Mouse (Mus musculus): ENCODE measurements at regions not wholly inside any gene's neighbourhood (a gene's known extent, or its start where the extent isn't known, plus 50 kb on each side); places are given as distances from the start of the nearest gene placed in this dataset.

GRCm38 (mm10) chr1:64331566-64331965, 200.9 kb upstream of the Creb1 start:
- no peak for TF ChIP-seq ETS1 (IDR thresholded peaks at IDR 0.05; ENCODE audit: low read depth, low read length)
- no peak for TF ChIP-seq GABPA (IDR thresholded peaks at IDR 0.05; ENCODE audit: low read depth, low read length)
- no peak for TF ChIP-seq POLR2AphosphoS2 (IDR thresholded peaks at IDR 0.05; ENCODE audit: low read length)
- no peak overlapping the region for H3K9ac ChIP-seq (ENCODE audit: control insufficient read depth, low read depth, low read length, poor library complexity, severe bottlenecking)
- H3K79me2 ChIP-seq (ENCODE audit: control insufficient read depth, insufficient read depth, low read length, poor library complexity) = no peaks in the 10 kb centered on the region
- H3K9me3 ChIP-seq (replicated peaks; ENCODE audit: insufficient read depth, low read length) = no peaks in the 10 kb centered on the region
- H3K27ac ChIP-seq (ENCODE audit: control insufficient read depth, low read depth, low read length) = no peak overlapping the region
- no peaks in the 10 kb centered on the region for H3K4me1 ChIP-seq (ENCODE audit: control insufficient read depth in 1 of 2, insufficient read depth in 2 of 2, low read length in 2 of 2)
- DNase-seq (ENCODE audit: low read depth, low spot score) = no peak
- no peak overlapping the region for H3K4me3 ChIP-seq (ENCODE audit: control insufficient read depth in 1 of 2, insufficient read depth in 1 of 2, low read depth in 2 of 2, low read length in 2 of 2)
- H3K27me3 ChIP-seq (ENCODE audit: control insufficient read depth in 1 of 2, insufficient read depth in 2 of 2, low read length in 2 of 2) = peaks cover 0 to 2% of the 10 kb centered on the region in 2 experiments; a peak in 1 of 4 replicates
- H3K36me3 ChIP-seq (ENCODE audit: control insufficient read depth in 1 of 2, insufficient read depth in 2 of 2, low read length in 2 of 2) = no peaks in the 10 kb centered on the region

GRCm38 (mm10) chr1:64330721-64331120, 201.7 kb upstream of the Creb1 start:
- no peaks in the 10 kb centered on the region for H3K9me3 ChIP-seq (replicated peaks; ENCODE audit: insufficient read depth, low read length)
- no peak for DNase-seq (ENCODE audit: low read depth, low spot score)
- TF ChIP-seq TCF12 (IDR thresholded peaks at IDR 0.05; ENCODE audit: low read depth, low read length) (no peak), EP300 (IDR thresholded peaks at IDR 0.05; ENCODE audit: low read depth in 1 of 2, low read length in 2 of 2) (no peak), MYC (IDR thresholded peaks at IDR 0.05; ENCODE audit: low read depth, low read length) (no peak), NELFE (IDR thresholded peaks at IDR 0.05; ENCODE audit: low read depth, low read length) (no peak), ZC3H11A (IDR thresholded peaks at IDR 0.05; ENCODE audit: low read depth, low read length) (no peak)
- no peak overlapping the region for H3K4me3 ChIP-seq (ENCODE audit: control insufficient read depth in 1 of 2, insufficient read depth in 1 of 2, low read depth in 2 of 2, low read length in 2 of 2)
- H3K27me3 ChIP-seq (ENCODE audit: control insufficient read depth in 1 of 2, insufficient read depth in 2 of 2, low read length in 2 of 2) = peaks cover 0 to 2% of the 10 kb centered on the region in 2 experiments; a peak in 1 of 4 replicates
- no peak overlapping the region for H3K27ac ChIP-seq (ENCODE audit: control insufficient read depth, low read depth, low read length)
- no peak overlapping the region for H3K9ac ChIP-seq (ENCODE audit: control insufficient read depth, low read depth, low read length, poor library complexity, severe bottlenecking)
- H3K79me2 ChIP-seq (ENCODE audit: control insufficient read depth, insufficient read depth, low read length, poor library complexity) = no peaks in the 10 kb centered on the region
- H3K4me1 ChIP-seq (ENCODE audit: control insufficient read depth in 1 of 2, insufficient read depth in 2 of 2, low read length in 2 of 2) = no peaks in the 10 kb centered on the region
- H3K36me3 ChIP-seq (ENCODE audit: control insufficient read depth in 1 of 2, insufficient read depth in 2 of 2, low read length in 2 of 2) = no peaks in the 10 kb centered on the region

- Histone ChIP-seq H3K27ac (ENCODE audit: control insufficient read depth, low read depth, low read length) (no peak overlapping the region), H3K36me3 (ENCODE audit: control insufficient read depth in 1 of 2, insufficient read depth in 2 of 2, low read length in 2 of 2) (no peaks in the 10 kb centered on the region), H3K4me1 (ENCODE audit: control insufficient read depth in 1 of 2, insufficient read depth in 2 of 2, low read length in 2 of 2) (no peaks in the 10 kb centered on the region), H3K27me3 (ENCODE audit: control insufficient read depth in 1 of 2, insufficient read depth in 2 of 2, low read length in 2 of 2) (no peaks in the 10 kb centered on the region), H3K9me3 (replicated peaks; ENCODE audit: insufficient read depth, low read length) (no peaks in the 10 kb centered on the region), H3K79me2 (ENCODE audit: control insufficient read depth, insufficient read depth, low read length, poor library complexity) (no peaks in the 10 kb centered on the region), H3K9ac (ENCODE audit: control insufficient read depth, low read depth, low read length, poor library complexity, severe bottlenecking) (no peak overlapping the region), H3K4me3 (ENCODE audit: control insufficient read depth in 1 of 2, insufficient read depth in 1 of 2, low read depth in 2 of 2, low read length in 2 of 2) (no peak overlapping the region)
- DNase-seq (ENCODE audit: low read depth, low spot score) = no peak
- TF ChIP-seq ETS1 (IDR thresholded peaks at IDR 0.05; ENCODE audit: low read depth, low read length) (no peak), KAT2A (conservative IDR thresholded peaks at IDR 0.05; ENCODE audit: low read depth, low read length) (no peak), MXI1 (IDR thresholded peaks at IDR 0.05; ENCODE audit: low read depth, low read length) (no peak), TBP (IDR thresholded peaks at IDR 0.05; ENCODE audit: low read depth, low read length) (no peak), CHD1 (IDR thresholded peaks at IDR 0.05; ENCODE audit: low read depth, low read length) (no peak), POLR2A (IDR thresholded peaks at IDR 0.05; ENCODE audit: control insufficient read depth in 1 of 2, insufficient read depth in 1 of 2, low read depth in 1 of 2, low read length in 2 of 2, poor library complexity in 1 of 2) (no peak), BHLHE40 (IDR thresholded peaks at IDR 0.05; ENCODE audit: borderline replicate concordance, low read depth, low read length) (no peak), CHD2 (IDR thresholded peaks at IDR 0.05; ENCODE audit: low read length) (no peak), ELF1 (IDR thresholded peaks at IDR 0.05; ENCODE audit: low read depth, low read length) (no peak), ZKSCAN1 (IDR thresholded peaks at IDR 0.05; ENCODE audit: low read depth, low read length) (no peak), TAL1 (IDR thresholded peaks at IDR 0.05; ENCODE audit: low read length) (no peak), TCF12 (IDR thresholded peaks at IDR 0.05; ENCODE audit: low read depth, low read length) (no peak), SIN3A (IDR thresholded peaks at IDR 0.05; ENCODE audit: low read length) (no peak), MYC (IDR thresholded peaks at IDR 0.05; ENCODE audit: low read depth, low read length) (no peak)
Observed at GRCm38 (mm10) chr1:64322197-64322596, 200.1 kb upstream of the Klf7 start.
